Mouse (Mus musculus) testis, adult 2 months (tissue): ENCODE data around the gene Fblim1.

Experiments used
- CTCF ChIP-seq: fragments of 200-500 bp; IDR thresholded peaks from 2 replicates; pipeline ENCODE4 v1.5.1; 2012; ENCODE audit warnings: low read depth, mild to moderate bottlenecking, inconsistent platforms, low read length, moderate library complexity; ENCODE audit not compliant: control insufficient read depth, insufficient read depth, insufficient replicate concordance
- POLR2A ChIP-seq: fragments of 200-500 bp; IDR thresholded peaks from 2 replicates; pipeline ENCODE4 v1.6.1; 2012; ENCODE audit warnings: low read depth, mild to moderate bottlenecking, inconsistent platforms, low read length, moderate library complexity; ENCODE audit not compliant: control insufficient read depth

DNA sequence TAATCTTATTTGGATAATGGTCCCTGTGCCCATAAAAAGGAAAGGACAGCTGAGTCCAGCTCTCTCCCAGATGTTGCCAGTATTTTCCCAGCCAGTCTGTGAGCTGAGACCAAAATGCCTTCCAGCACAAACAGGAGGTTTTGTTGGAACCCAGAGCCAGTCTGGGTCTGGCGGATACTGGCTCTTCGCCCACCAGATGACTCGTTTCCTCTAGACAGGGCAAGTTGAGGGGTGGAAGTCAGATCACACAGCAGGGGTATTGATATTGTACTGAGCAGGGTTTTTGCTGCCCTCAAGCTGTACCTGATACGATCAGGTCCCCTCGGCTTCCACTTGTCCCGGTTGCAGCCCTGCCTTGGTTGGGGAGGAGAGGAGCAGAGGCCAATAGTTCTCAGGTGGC is 3.6 kb upstream of the Fblim1 start:
- TF ChIP-seq POLR2A: no peak
- no peak for TF ChIP-seq CTCF
